Mouse (Mus musculus) embryonic fibroblast, embryonic 13.5 days (primary cell): ENCODE results near the gene Hectd4.

Experiments used
- CTCF ChIP-seq: IDR thresholded peaks from 2 replicates; pipeline ENCODE4 v1.5.1; 2011; ENCODE audit warnings: mild to moderate bottlenecking, control low read depth, low read length, moderate library complexity, borderline replicate concordance; ENCODE audit not compliant: insufficient read depth
- POLR2A ChIP-seq: IDR thresholded peaks from 2 replicates; pipeline ENCODE4 v1.6.1; 2011; ENCODE audit warnings: low read depth, mild to moderate bottlenecking, control low read depth, low read length, moderate library complexity

GRCm38 (mm10) chr5:121339507-121340230 is 119.7 kb downstream of the Hectd4 start:
- TF ChIP-seq POLR2A (no peak), CTCF (no peak)
